Mouse (Mus musculus) embryonic facial prominence, embryonic 10.5 days (tissue): ENCODE measurements around the gene Pmepa1. TPM values are rescaled to one million over a fixed set of nuclear protein-coding genes. Genes with fewer than 3 reads are reported as not detected.

Experiments
- DNase-seq: peaks from one replicate; pipeline ENCODE4 v3.0.0-alpha.2; 2017; ENCODE audit warnings: low spot score
- H3K27ac ChIP-seq: fragments of 300-500 bp; sonication (generic); replicated peaks from 2 replicates; pipeline ENCODE4 v1.5.1; 2016; ENCODE audit warnings: mild to moderate bottlenecking
- H3K27me3 ChIP-seq: fragments of 300-500 bp; sonication (generic); replicated peaks from 2 replicates; pipeline ENCODE4 v1.6.1; 2016; ENCODE audit warnings: low read depth, mild to moderate bottlenecking; ENCODE audit not compliant: poor library complexity, severe bottlenecking
- H3K36me3 ChIP-seq: fragments of 300-500 bp; sonication (generic); replicated peaks from 2 replicates; pipeline ENCODE4 v1.6.1; 2016; ENCODE audit warnings: mild to moderate bottlenecking, moderate library complexity
- H3K4me1 ChIP-seq: fragments of 300-500 bp; sonication (generic); 2 replicates; pipeline ENCODE4 v1.6.1; 2016
- H3K4me3 ChIP-seq: fragments of 300-500 bp; sonication (generic); 2 replicates; pipeline ENCODE4 v1.5.1; 2016; ENCODE audit warnings: mild to moderate bottlenecking, moderate library complexity
- H3K9me3 ChIP-seq: fragments of 300-500 bp; sonication (generic); 2 replicates; pipeline ENCODE4 v1.6.1; 2016; ENCODE audit warnings: mild to moderate bottlenecking
- WGBS: fragments of 180-500 bp; shearing (Covaris S2); methylation state at CpG from one replicate; pipeline ENCODE4 v1.1.7; 2016; 5-methylcytosine and 5-hydroxymethylcytosine counted together
- polyA plus RNA-seq: library from polyadenylated mRNA; unstranded; fragments of >200 nt; fragmentation: Nextera tagmentation; extraction: Ambion mirVana; gene quantifications from 2 replicates; pipeline ENCODE4 v1.2.1, GENCODE M21; 2016

Pmepa1 gene
- polyA plus RNA-seq, 1 experiment from 2014 or later = 2.1 TPM

- WGBS = 28% methylated on average over 2 of the region's 2 CpGs
- DNase-seq = no peak
- Histone ChIP-seq H3K9me3 (no peaks in the 10 kb centered on the region), H3K4me1 (peaks cover 81% of the 10 kb centered on the region), H3K27ac (peak overlapping the region; percentile 48; the same call in 1 of the 2 replicates), H3K27me3 (peaks cover 10% of the 10 kb centered on the region; the same call in 1 of the 2 replicates), H3K36me3 (no peaks in the 10 kb centered on the region), H3K4me3 (no peak overlapping the region)
Observed at GRCm38 (mm10) chr2:173247197-173247596, 29.1 kb downstream of the Pmepa1 start.

GRCm38 (mm10) chr2:173246688-173247087, 29.6 kb downstream of the Pmepa1 start:
- 55% methylated on average over 8 of the region's 8 CpGs for WGBS
- Histone ChIP-seq H3K27ac (peak overlapping the region; percentile 48; the same call in 1 of the 2 replicates), H3K9me3 (no peaks in the 10 kb centered on the region), H3K27me3 (peaks cover 10% of the 10 kb centered on the region; the same call in 1 of the 2 replicates), H3K4me1 (peaks cover 78% of the 10 kb centered on the region), H3K4me3 (no peak overlapping the region), H3K36me3 (no peaks in the 10 kb centered on the region)
- DNase-seq = no peak

GRCm38 (mm10) chr2:173245258-173245657, 31.1 kb downstream of the Pmepa1 start:
- WGBS = 90% methylated on average over 20 of the region's 20 CpGs
- no peak for DNase-seq
- Histone ChIP-seq H3K36me3 (no peaks in the 10 kb centered on the region), H3K27ac (no peak overlapping the region), H3K4me1 (peaks cover 76% of the 10 kb centered on the region), H3K27me3 (peaks cover 16% of the 10 kb centered on the region), H3K4me3 (no peak overlapping the region), H3K9me3 (no peaks in the 10 kb centered on the region)

- Histone ChIP-seq H3K27me3 (peaks cover 26% of the 10 kb centered on the region), H3K4me1 (peaks cover 77% of the 10 kb centered on the region), H3K4me3 (no peak overlapping the region), H3K9me3 (no peaks in the 10 kb centered on the region), H3K27ac (no peak overlapping the region), H3K36me3 (no peaks in the 10 kb centered on the region)
- no peak for DNase-seq
- WGBS = 64% methylated on average over 3 of the region's 3 CpGs
Observed at GRCm38 (mm10) chr2:173244108-173244507, 32.2 kb downstream of the Pmepa1 start.

- H3K27me3 ChIP-seq = peaks cover 26% of the 10 kb centered on the region
- DNase-seq = no peak
- no peak overlapping the region for H3K4me3 ChIP-seq
- no peaks in the 10 kb centered on the region for H3K36me3 ChIP-seq
- 78% methylated on average over 9 of the region's 9 CpGs for WGBS
- no peaks in the 10 kb centered on the region for H3K9me3 ChIP-seq
- peaks cover 82% of the 10 kb centered on the region for H3K4me1 ChIP-seq
- no peak overlapping the region for H3K27ac ChIP-seq
Observed at GRCm38 (mm10) chr2:173243616-173244015, 32.7 kb downstream of the Pmepa1 start.

- peaks cover 26% of the 10 kb centered on the region for H3K27me3 ChIP-seq
- peak overlapping the region; percentile 52; the same call in 1 of the 2 replicates for H3K27ac ChIP-seq
- peaks cover 82% of the 10 kb centered on the region for H3K4me1 ChIP-seq
Observed at GRCm38 (mm10) chr2:173242874-173243273, 33.5 kb downstream of the Pmepa1 start.

GRCm38 (mm10) chr2:173240738-173241137, 35.6 kb downstream of the Pmepa1 start:
- Histone ChIP-seq H3K36me3 (no peaks in the 10 kb centered on the region), H3K9me3 (no peaks in the 10 kb centered on the region), H3K4me1 (peaks cover 83% of the 10 kb centered on the region), H3K4me3 (no peak overlapping the region), H3K27ac (no peak overlapping the region), H3K27me3 (peaks cover 22% of the 10 kb centered on the region)
- WGBS = 65% methylated on average over 9 of the region's 9 CpGs
- DNase-seq = no peak

More at GRCm38 (mm10) chr2:173242874-173243273, 33.5 kb downstream of the Pmepa1 start:
- H3K36me3 ChIP-seq = no peaks in the 10 kb centered on the region
- 19% methylated on average over 12 of the region's 12 CpGs for WGBS
- DNase-seq = peak; percentile 46
- no peak overlapping the region for H3K4me3 ChIP-seq
- no peaks in the 10 kb centered on the region for H3K9me3 ChIP-seq

- DNase-seq = no peak
- Histone ChIP-seq H3K27me3 (peaks cover 22% of the 10 kb centered on the region), H3K9me3 (no peaks in the 10 kb centered on the region), H3K36me3 (peaks cover 3% of the 10 kb centered on the region), H3K4me3 (no peak overlapping the region), H3K4me1 (peaks cover 88% of the 10 kb centered on the region), H3K27ac (peak overlapping the region; percentile 59)
- 12% methylated on average over 14 of the region's 14 CpGs for WGBS
Observed at GRCm38 (mm10) chr2:173238522-173238921, 37.8 kb downstream of the Pmepa1 start.

GRCm38 (mm10) chr2:173235435-173236332, 40.6 kb downstream of the Pmepa1 start:
- Histone ChIP-seq H3K36me3 (peaks cover 31% of the 10 kb centered on the region), H3K9me3 (no peaks in the 10 kb centered on the region), H3K27me3 (peaks cover 13% of the 10 kb centered on the region), H3K4me3 (no peak overlapping the region; the same call in 1 of the 2 replicates), H3K27ac (peak overlapping the region; percentile 66), H3K4me1 (peaks cover 75% of the 10 kb centered on the region)
- no peak for DNase-seq
- WGBS = 60% methylated on average over 8 of the region's 8 CpGs

- H3K9me3 ChIP-seq = no peaks in the 10 kb centered on the region
- no peak overlapping the region for H3K4me3 ChIP-seq
- H3K4me1 ChIP-seq = peaks cover 65% of the 10 kb centered on the region
- peaks cover 54% of the 10 kb centered on the region for H3K36me3 ChIP-seq
- no peak for DNase-seq
- H3K27me3 ChIP-seq = no peaks in the 10 kb centered on the region; the same call in 1 of the 2 replicates
- WGBS = 76% methylated on average over 8 of the region's 8 CpGs
- no peak overlapping the region for H3K27ac ChIP-seq
Observed at GRCm38 (mm10) chr2:173232766-173233099, 43.6 kb downstream of the Pmepa1 start.

- Histone ChIP-seq H3K27ac (no peak overlapping the region), H3K36me3 (peaks cover 58% of the 10 kb centered on the region), H3K4me1 (peaks cover 62% of the 10 kb centered on the region), H3K27me3 (no peaks in the 10 kb centered on the region), H3K4me3 (no peak overlapping the region), H3K9me3 (no peaks in the 10 kb centered on the region)
- WGBS = 85% methylated on average over 22 of the region's 22 CpGs
- no peak for DNase-seq
Observed at GRCm38 (mm10) chr2:173232065-173232765, 44.1 kb downstream of the Pmepa1 start.

- WGBS = 5% methylated on average over 10 of the region's 10 CpGs
- Histone ChIP-seq H3K4me3 (peak overlapping the region; percentile 30; the same call in 1 of the 2 replicates), H3K36me3 (peaks cover 76% of the 10 kb centered on the region)
Observed at GRCm38 (mm10) chr2:173229578-173230224, 46.6 kb downstream of the Pmepa1 start.

More at GRCm38 (mm10) chr2:173229578-173230224, 46.6 kb downstream of the Pmepa1 start:
- Histone ChIP-seq H3K27me3 (no peaks in the 10 kb centered on the region), H3K27ac (0 out of 2 replicates have a peak overlapping the region, but pooled peaks have one; percentile 10), H3K9me3 (no peaks in the 10 kb centered on the region), H3K4me1 (peaks cover 55% of the 10 kb centered on the region)
- DNase-seq = peak; percentile 93
